Mouse (Mus musculus) cortical plate, adult 2 months (tissue): ENCODE results near the gene Slc39a11.

Experiments used
- CTCF ChIP-seq: fragments of 200-500 bp; IDR thresholded peaks from 2 replicates; pipeline ENCODE4 v1.5.1; 2011; ENCODE audit warnings: mild to moderate bottlenecking, control low read depth, low read length; ENCODE audit not compliant: insufficient read depth; ENCODE audit errors: extremely low read depth
- POLR2A ChIP-seq: fragments of 200-500 bp; IDR thresholded peaks from 2 replicates; pipeline ENCODE4 v1.6.1; 2011; ENCODE audit warnings: mild to moderate bottlenecking, low read length, control low read depth; ENCODE audit not compliant: insufficient read depth; ENCODE audit errors: extremely low read depth

DNA sequence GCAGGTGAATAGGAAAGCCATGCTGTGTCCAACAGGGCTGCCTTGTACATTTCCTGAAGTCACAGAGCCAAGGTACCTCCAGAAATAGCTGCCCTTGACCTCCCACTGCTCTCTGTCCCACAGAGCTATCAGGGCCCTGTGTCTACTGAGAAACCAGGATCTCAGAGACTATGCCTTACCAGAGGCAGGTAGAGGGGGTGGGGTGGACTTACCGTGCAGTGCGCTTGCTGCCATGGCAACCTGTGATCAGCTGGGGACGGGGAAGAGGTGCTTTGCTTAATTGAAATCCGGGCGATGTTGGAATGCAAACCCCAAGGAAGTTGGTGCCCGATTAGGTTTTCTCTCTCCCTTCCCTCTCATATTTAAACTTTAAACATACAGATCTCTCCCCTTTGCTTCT lies 260.2 kb downstream of the Slc39a11 start:
- TF ChIP-seq CTCF (no peak), POLR2A (no peak)
